Mouse (Mus musculus): Measurements from ENCODE around the gene Nfe2.

DNA sequence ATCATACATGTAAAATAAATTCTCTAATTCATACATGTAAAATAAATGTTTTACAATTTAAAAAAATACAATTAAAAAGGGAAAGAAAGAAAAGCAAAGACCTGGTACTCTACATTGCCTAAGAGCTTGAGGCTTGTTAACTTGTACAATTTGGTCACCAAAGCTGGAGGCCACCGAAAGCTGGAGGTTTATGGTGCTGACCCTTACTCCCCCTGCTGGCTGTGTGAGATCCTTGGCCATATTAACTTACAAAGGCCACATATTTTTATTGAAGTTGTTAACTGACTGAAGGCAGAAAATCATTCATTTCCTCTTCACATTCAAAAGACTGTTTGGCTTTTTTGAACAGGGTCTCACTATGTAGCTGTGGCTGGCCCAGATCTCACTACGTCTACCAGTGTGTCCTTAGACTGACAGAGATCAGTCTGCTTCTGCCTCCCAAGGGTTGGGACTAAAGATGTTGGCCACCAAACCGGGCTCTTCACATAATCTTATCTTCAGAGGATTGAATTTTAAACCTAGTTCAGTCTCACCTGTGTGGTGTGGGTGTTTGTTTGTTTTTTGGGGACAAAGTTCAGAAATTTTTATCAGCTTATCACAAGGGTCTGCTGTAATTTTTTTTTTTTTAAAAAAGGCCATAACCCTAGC, 22.7 kb upstream of the Nfe2 start:
- TF ChIP-seq GATA1 (IDR thresholded peaks at IDR 0.05; ENCODE audit: borderline replicate concordance, low read length) (no peak), FLI1 (IDR thresholded peaks at IDR 0.05; ENCODE audit: low read length) (no peak)
